Mouse (Mus musculus): ENCODE data around the gene Kcnk16.

DNA sequence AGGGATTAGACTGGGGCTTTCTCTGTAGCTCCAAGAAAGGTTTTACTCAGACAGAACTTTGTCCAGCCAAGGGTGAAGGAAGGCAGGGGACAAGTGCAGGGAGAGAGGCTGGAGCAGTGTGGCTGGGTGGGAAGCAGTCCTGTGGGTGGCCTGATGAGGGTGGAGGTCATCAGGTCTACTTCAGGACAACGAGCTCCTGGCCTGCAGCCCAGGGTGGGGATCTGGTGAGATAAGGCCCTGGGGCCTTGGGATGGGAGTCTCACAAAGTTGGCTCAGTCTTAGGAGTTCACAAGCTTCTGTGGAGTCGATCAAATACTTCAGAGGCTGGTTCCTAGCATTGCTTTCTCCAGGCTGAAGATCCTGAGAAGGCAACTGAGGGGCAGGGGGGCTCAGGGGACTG is 23.7 kb downstream of the Kcnk16 start:
- TF ChIP-seq CTCF (IDR thresholded peaks at IDR 0.05; ENCODE audit: low read depth) (no peak), EP300 (IDR thresholded peaks at IDR 0.05; ENCODE audit: low read depth) (no peak)
